12 mouse cellular contexts compared by ENCODE assay signal in the genomic region with DNA sequence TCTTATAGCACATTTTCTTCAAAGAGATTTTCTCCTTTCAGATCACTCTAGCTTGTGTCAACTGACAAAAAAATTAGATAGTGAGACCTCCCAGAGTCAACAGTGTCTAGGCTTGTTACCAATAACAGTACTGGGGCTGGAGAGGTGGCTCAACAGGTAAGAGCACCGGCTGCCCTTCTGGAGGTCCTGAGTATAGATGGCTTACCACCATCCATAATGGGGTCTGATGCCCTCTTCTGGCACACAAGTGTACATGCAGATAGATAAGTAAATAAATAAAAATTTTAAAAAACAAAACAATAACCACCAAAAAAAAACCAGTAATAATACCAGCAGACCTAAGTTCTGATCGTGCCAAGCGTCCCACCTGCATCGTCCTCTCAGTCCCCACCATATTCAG.
A peak's percentile ranks its signal among the peaks of the same experiment; 100 is the strongest.
DNase-seq lines count a peak whose midpoint lies in the region; ATAC-seq and TF ChIP-seq lines count a peak whose summit lies in the region.
"Had no signal": no experiment of that assay in that cellular context is flagged by ENCODE, and none has a peak within 500 bp of the region (broad histone marks: within the 10 kb centered on the region; RNA-seq: fewer than 3 reads in every experiment).

No protein-coding gene starts in this region.

- no peaks in the 10 kb centered on the region for H3K27me3 ChIP-seq in midbrain, postnatal 0 days (ENCODE audit: insufficient read depth, low read length)
- H3K27me3 ChIP-seq in midbrain, embryonic 11.5 days (ENCODE audit: control insufficient read depth, insufficient read depth, low read length), result no peaks in the 10 kb centered on the region
- H3K27me3 ChIP-seq in small intestine, adult 2 months (ENCODE audit: control insufficient read depth, insufficient read depth, low read length), result no peaks in the 10 kb centered on the region
- no peaks in the 10 kb centered on the region for H3K27me3 ChIP-seq in midbrain, embryonic 13.5 days
- H3K27me3 ChIP-seq: intestine, embryonic 15.5 days had no signal

- ATAC-seq in midbrain, postnatal 0 days (ENCODE audit: low FRiP score), result no peak
- no peak for ATAC-seq in midbrain, embryonic 11.5 days (ENCODE audit: low FRiP score)
- ATAC-seq in midbrain, embryonic 13.5 days, result no peak
- ATAC-seq: forebrain, embryonic 16.5 days; intestine, embryonic 15.5 days had no signal

- no peak overlapping the region for H3K4me3 ChIP-seq in midbrain, postnatal 0 days (ENCODE audit: low read depth, low read length)
- H3K4me3 ChIP-seq in midbrain, embryonic 11.5 days (ENCODE audit: low read depth, low read length), result no peak overlapping the region
- no peak overlapping the region for H3K4me3 ChIP-seq in small intestine, adult 2 months (ENCODE audit: low read depth, low read length)
- no peak overlapping the region for H3K4me3 ChIP-seq in midbrain, embryonic 13.5 days (replicated peaks)
- H3K4me3 ChIP-seq: intestine, embryonic 15.5 days; myocyte had no signal

- H3K4me1 ChIP-seq in midbrain, postnatal 0 days (ENCODE audit: insufficient read depth, low read length), result no peaks in the 10 kb centered on the region
- no peaks in the 10 kb centered on the region for H3K4me1 ChIP-seq in midbrain, embryonic 11.5 days (ENCODE audit: control insufficient read depth, insufficient read depth, low read length)
- no peaks in the 10 kb centered on the region for H3K4me1 ChIP-seq in small intestine, adult 2 months (ENCODE audit: control insufficient read depth, insufficient read depth, insufficient read length, low read length)
- no peaks in the 10 kb centered on the region for H3K4me1 ChIP-seq in midbrain, embryonic 13.5 days (replicated peaks)
- H3K4me1 ChIP-seq: intestine, embryonic 15.5 days had no signal

- peak; percentile 13 for DNase-seq in kidney, adult 9 months
- no peak for DNase-seq in kidney, postnatal 4 days
- DNase-seq in midbrain, postnatal 0 days (ENCODE audit: low spot score), result no peak
- DNase-seq in midbrain, embryonic 11.5 days (ENCODE audit: low spot score, missing footprints), result no peak
- DNase-seq in R1 (ENCODE audit: low read depth, low spot score), result peak; percentile 15
- DNase-seq in adrenal gland, adult 2 months, result no peak
- DNase-seq: cerebellum, adult 9-10 months had no signal

- WGBS in midbrain, postnatal 0 days, result 85% methylated on average over 4 of the region's 4 CpGs
- WGBS in midbrain, embryonic 11.5 days, result 82% methylated on average over 4 of the region's 4 CpGs
- WGBS in small intestine, adult 2 months, result 82% methylated on average over 4 of the region's 4 CpGs
- 88% methylated on average over 4 of the region's 4 CpGs for whole genome bisulfite sequencing in midbrain, embryonic 13.5 days

- no peaks in the 10 kb centered on the region for H3K36me3 ChIP-seq in midbrain, postnatal 0 days (ENCODE audit: insufficient read depth, low read length)
- H3K36me3 ChIP-seq in midbrain, embryonic 11.5 days (ENCODE audit: control insufficient read depth, insufficient read depth, low read length), result no peaks in the 10 kb centered on the region
- no peaks in the 10 kb centered on the region for H3K36me3 ChIP-seq in small intestine, adult 2 months (ENCODE audit: control insufficient read depth, insufficient read depth, low read length)
- H3K36me3 ChIP-seq in midbrain, embryonic 13.5 days, result no peaks in the 10 kb centered on the region
- H3K36me3 ChIP-seq: intestine, embryonic 15.5 days had no signal

- no peaks in the 10 kb centered on the region for H3K9me3 ChIP-seq in midbrain, postnatal 0 days (ENCODE audit: low read length)
- no peaks in the 10 kb centered on the region for H3K9me3 ChIP-seq in midbrain, embryonic 11.5 days (ENCODE audit: control insufficient read depth, low read length)
- no peaks in the 10 kb centered on the region for H3K9me3 ChIP-seq in midbrain, embryonic 13.5 days
- H3K9me3 ChIP-seq: intestine, embryonic 15.5 days had no signal

- peak; percentile 49 for TF ChIP-seq CTCF in midbrain, postnatal 0 days (IDR thresholded peaks at IDR 0.05)
- TF ChIP-seq CTCF in small intestine, adult 2 months (IDR thresholded peaks at IDR 0.05; ENCODE audit: extremely low read depth, insufficient read length, insufficient replicate concordance, low read depth, low read length), result peak; percentile 30; the same call in 1 of the 2 replicates

- H3K4me2 ChIP-seq in midbrain, postnatal 0 days (ENCODE audit: low read depth, low read length, poor library complexity, severe bottlenecking), result no peak overlapping the region
- no peak overlapping the region for H3K4me2 ChIP-seq in midbrain, embryonic 11.5 days
- no peak overlapping the region for H3K4me2 ChIP-seq in midbrain, embryonic 13.5 days (replicated peaks)
- H3K4me2 ChIP-seq: intestine, embryonic 15.5 days had no signal

- TF ChIP-seq POLR2A in small intestine, adult 2 months (IDR thresholded peaks at IDR 0.05; ENCODE audit: low read depth, low read length), result no peak

- H3K27ac ChIP-seq in midbrain, postnatal 0 days (ENCODE audit: low read depth, low read length), result no peak overlapping the region
- H3K27ac ChIP-seq in midbrain, embryonic 11.5 days (ENCODE audit: low read depth, low read length), result no peak overlapping the region
- no peak overlapping the region for H3K27ac ChIP-seq in small intestine, adult 2 months (ENCODE audit: insufficient read depth, low read depth, low read length)
- H3K27ac ChIP-seq in midbrain, embryonic 13.5 days, result no peak overlapping the region
- H3K27ac ChIP-seq: intestine, embryonic 15.5 days had no signal

- no peak overlapping the region for H3K9ac ChIP-seq in midbrain, postnatal 0 days (replicated peaks; ENCODE audit: low read length, poor library complexity, severe bottlenecking)
- H3K9ac ChIP-seq in midbrain, embryonic 11.5 days (ENCODE audit: low read length), result no peak overlapping the region
- H3K9ac ChIP-seq in midbrain, embryonic 13.5 days (replicated peaks), result no peak overlapping the region
- H3K9ac ChIP-seq: intestine, embryonic 15.5 days had no signal

Comparison
In these comparisons a context has a peak if more than half of its experiments do, and no peak if none do; other contexts are left out.
1. DNase-seq: peak in kidney, adult 9 months (single experiment) and R1 (single experiment); none in kidney, postnatal 4 days (0 of 2), midbrain, postnatal 0 days (single experiment), midbrain, embryonic 11.5 days (single experiment) and adrenal gland, adult 2 months (single experiment).